8 mouse cellular contexts compared by ENCODE assay signal in genomic region chr16:37867791-37868505, GRCm38 (mm10). TPM values are rescaled to one million over a fixed set of nuclear protein-coding genes. Genes with fewer than 3 reads are reported as not detected.
A peak's percentile ranks its signal among the peaks of the same experiment; 100 is the strongest.
DNase-seq lines count a peak whose midpoint lies in the region; ATAC-seq and TF ChIP-seq lines count a peak whose summit lies in the region.

Gene Lrrc58 (plus strand): TSS chr16:37868389.

- dilution Hi-C loops in CH12.LX (cut with MboI; ENCODE audit: extremely low pct_ligation_motif_present, extremely low pct_unique_long_range_greater_than_20kb, low sequenced_read_pairs): no loop called here

- TF ChIP-seq CTCF in CH12.LX (conservative IDR thresholded peaks at IDR 0.05 in 1 of 2, IDR thresholded peaks at IDR 0.05 in 1 of 2; ENCODE audit: low read depth in 2 of 2, low read length in 2 of 2): no peak
- TF ChIP-seq CTCF in heart, postnatal 0 days (IDR thresholded peaks at IDR 0.05; ENCODE audit: low read depth): no peak

- peak within 1 kb of the TSS; percentile 83 for H3K27ac ChIP-seq in CH12.LX (ENCODE audit: insufficient read depth, low read depth)
- H3K27ac ChIP-seq in forebrain, embryonic 13.5 days: peak within 1 kb of the TSS; percentile 99
- peak within 1 kb of the TSS; percentile 95 for H3K27ac ChIP-seq in heart, postnatal 0 days (ENCODE audit: low read depth)
- H3K27ac ChIP-seq in liver, embryonic 16.5 days (ENCODE audit: low read length): peak within 1 kb of the TSS; percentile 88
- peak within 1 kb of the TSS; percentile 96 for H3K27ac ChIP-seq in neural tube, embryonic 12.5 days

- no peak for TF ChIP-seq EP300 in CH12.LX (IDR thresholded peaks at IDR 0.05; ENCODE audit: low read length)
- TF ChIP-seq EP300 in heart, postnatal 0 days (IDR thresholded peaks at IDR 0.05; ENCODE audit: low read depth): 0 out of 2 replicates have a peak, but pooled peaks have one; percentile 37

- H3K9ac ChIP-seq in CH12.LX (ENCODE audit: insufficient read depth, low read depth): peak within 1 kb of the TSS; percentile 86
- H3K9ac ChIP-seq in forebrain, embryonic 13.5 days: peak within 1 kb of the TSS; percentile 98
- H3K9ac ChIP-seq in heart, postnatal 0 days (replicated peaks; ENCODE audit: low read depth, low read length): peak within 1 kb of the TSS; percentile 91
- peak within 1 kb of the TSS; percentile 80 for H3K9ac ChIP-seq in liver, embryonic 16.5 days (ENCODE audit: low read depth, low read length)
- peak within 1 kb of the TSS; percentile 99 for H3K9ac ChIP-seq in neural tube, embryonic 12.5 days

- H3K4me2 ChIP-seq in CH12.LX (ENCODE audit: insufficient read depth, low read depth, poor library complexity, severe bottlenecking): peak within 1 kb of the TSS; percentile 62
- peak within 1 kb of the TSS; percentile 76 for H3K4me2 ChIP-seq in forebrain, embryonic 13.5 days
- peak within 1 kb of the TSS; percentile 78 for H3K4me2 ChIP-seq in heart, postnatal 0 days (ENCODE audit: low read depth, low read length)
- peak within 1 kb of the TSS; percentile 78 for H3K4me2 ChIP-seq in liver, embryonic 16.5 days (ENCODE audit: low read depth, low read length)
- H3K4me2 ChIP-seq in neural tube, embryonic 12.5 days (replicated peaks): peak within 1 kb of the TSS; percentile 64

- H3K27me3 ChIP-seq in CH12.LX (replicated peaks): no peaks in the 10 kb centered on the region
- no peaks in the 10 kb centered on the region for H3K27me3 ChIP-seq in forebrain, embryonic 13.5 days
- H3K27me3 ChIP-seq in heart, postnatal 0 days (ENCODE audit: control insufficient read depth, insufficient read depth, low read length): no peaks in the 10 kb centered on the region
- H3K27me3 ChIP-seq in liver, embryonic 16.5 days (ENCODE audit: control insufficient read depth, insufficient read depth, low read depth, low read length): no peaks in the 10 kb centered on the region
- no peaks in the 10 kb centered on the region for H3K27me3 ChIP-seq in neural tube, embryonic 12.5 days (replicated peaks)

- peaks cover 35% of the 10 kb centered on the region for H3K79me2 ChIP-seq in CH12.LX (replicated peaks; ENCODE audit: control insufficient read depth, extremely low read depth, insufficient read depth, poor library complexity, severe bottlenecking)

- peak; percentile 70 for DNase-seq in CH12.LX (ENCODE audit: extremely low read depth)
- peak; percentile 60 for DNase-seq in c-Kit-positive CD71-negative TER-119-negative erythroid progenitor cells, embryonic 14.5 days (ENCODE audit: low read depth)
- peak; percentile 70 for DNase-seq in heart, postnatal 0 days (ENCODE audit: low spot score)
- peak; percentile 86 to 93 for DNase-seq in kidney, postnatal 4 days
- DNase-seq in telencephalon, adult 2 months (ENCODE audit: low read depth, low spot score): peak; percentile 56

- H3K36me3 ChIP-seq in CH12.LX (replicated peaks in 1 of 2; ENCODE audit: control insufficient read depth in 1 of 2, insufficient read depth in 1 of 2, low read length in 1 of 2): peaks cover 0 to 14% of the 10 kb centered on the region in 2 experiments
- H3K36me3 ChIP-seq in forebrain, embryonic 13.5 days (ENCODE audit: poor library complexity, severe bottlenecking): no peaks in the 10 kb centered on the region; the same call in 1 of the 2 replicates
- no peaks in the 10 kb centered on the region for H3K36me3 ChIP-seq in heart, postnatal 0 days (replicated peaks; ENCODE audit: control insufficient read depth, insufficient read depth, low read length)
- no peaks in the 10 kb centered on the region for H3K36me3 ChIP-seq in liver, embryonic 16.5 days (ENCODE audit: control insufficient read depth, insufficient read depth)
- no peaks in the 10 kb centered on the region for H3K36me3 ChIP-seq in neural tube, embryonic 12.5 days

- in situ Hi-C loops in CH12.LX (cut with MboI; ENCODE audit: low pct_ligation_motif_present, low pct_unique_long_range_greater_than_20kb, low sequenced_read_pairs): no loop called here

- H3K9me3 ChIP-seq in CH12.LX (replicated peaks; ENCODE audit: low read length): no peaks in the 10 kb centered on the region
- no peaks in the 10 kb centered on the region for H3K9me3 ChIP-seq in forebrain, embryonic 13.5 days (replicated peaks)
- H3K9me3 ChIP-seq in heart, postnatal 0 days (replicated peaks; ENCODE audit: control insufficient read depth, low read length): no peaks in the 10 kb centered on the region
- H3K9me3 ChIP-seq in liver, embryonic 16.5 days (replicated peaks; ENCODE audit: control insufficient read depth, low read length): no peaks in the 10 kb centered on the region
- H3K9me3 ChIP-seq in neural tube, embryonic 12.5 days: no peaks in the 10 kb centered on the region

- WGBS in forebrain, embryonic 13.5 days: under 1% methylated on average over 86 of the region's 86 CpGs
- WGBS in heart, postnatal 0 days: 2% methylated on average over 75 of the region's 86 CpGs
- WGBS in liver, embryonic 16.5 days (ENCODE audit: insufficient replicate concordance): 1% methylated on average over 78 of the region's 86 CpGs
- WGBS in neural tube, embryonic 12.5 days: under 1% methylated on average over 78 of the region's 86 CpGs

- peak; percentile 89 for TF ChIP-seq POLR2A in CH12.LX (IDR thresholded peaks at IDR 0.05; ENCODE audit: low read depth, low read length)

- H3K4me1 ChIP-seq in CH12.LX (ENCODE audit: control insufficient read depth in 1 of 2, insufficient read depth in 2 of 2): peaks cover 17 to 30% of the 10 kb centered on the region in 2 experiments
- H3K4me1 ChIP-seq in forebrain, embryonic 13.5 days: peaks cover 32% of the 10 kb centered on the region
- H3K4me1 ChIP-seq in heart, postnatal 0 days (ENCODE audit: control insufficient read depth, insufficient read depth): peaks cover 28% of the 10 kb centered on the region
- peaks cover 12% of the 10 kb centered on the region for H3K4me1 ChIP-seq in liver, embryonic 16.5 days (ENCODE audit: control insufficient read depth, low read depth, low read length)
- H3K4me1 ChIP-seq in neural tube, embryonic 12.5 days: peaks cover 22% of the 10 kb centered on the region

- peak; percentile 96 for ATAC-seq in forebrain, embryonic 13.5 days
- peak; percentile 92 for ATAC-seq in heart, postnatal 0 days (ENCODE audit: insufficient read depth, low read depth)
- ATAC-seq in liver, embryonic 16.5 days (ENCODE audit: low read depth): peak; percentile 86
- ATAC-seq in neural tube, embryonic 12.5 days (ENCODE audit: low FRiP score, low read depth): peak; percentile 96

- peak within 1 kb of the TSS; percentile 88 to 99 (median 97) for H3K4me3 ChIP-seq in CH12.LX (replicated peaks in 1 of 3; ENCODE audit: low read depth in 2 of 3, low read length in 2 of 3, poor library complexity in 1 of 3)
- H3K4me3 ChIP-seq in forebrain, embryonic 13.5 days: peak within 1 kb of the TSS; percentile 97
- peak within 1 kb of the TSS; percentile 81 for H3K4me3 ChIP-seq in heart, postnatal 0 days (ENCODE audit: low read depth, low read length)
- H3K4me3 ChIP-seq in liver, embryonic 16.5 days (ENCODE audit: low read depth, low read length): peak within 1 kb of the TSS; percentile 82
- peak within 1 kb of the TSS; percentile 98 for H3K4me3 ChIP-seq in neural tube, embryonic 12.5 days

- TF ChIP-seq RAD21 in CH12.LX (IDR thresholded peaks at IDR 0.05; ENCODE audit: low read depth, low read length): no peak

TF ChIP-seq in CH12.LX, 34 proteins besides CTCF, POLR2A, EP300 and RAD21 (continues in another document):
- TF ChIP-seq KAT2A (IDR thresholded peaks at IDR 0.05; ENCODE audit: insufficient replicate concordance, low read length): peak; percentile 49; the same call in 1 of the 2 replicates
- no peak for TF ChIP-seq SIN3A (IDR thresholded peaks at IDR 0.05; ENCODE audit: low read length)
- TF ChIP-seq NELFE (IDR thresholded peaks at IDR 0.05; ENCODE audit: low read depth, low read length): peak; percentile 85
- 0 out of 2 replicates have a peak, but pooled peaks have one; percentile 18 for TF ChIP-seq RCOR1 (conservative IDR thresholded peaks at IDR 0.05; ENCODE audit: low read depth, low read length)
- TF ChIP-seq TCF12 (IDR thresholded peaks at IDR 0.05; ENCODE audit: low read depth, low read length): peak; percentile 77
- TF ChIP-seq ELF1 (IDR thresholded peaks at IDR 0.05; ENCODE audit: low read depth, low read length): peak; percentile 63; the same call in 1 of the 2 replicates
- TF ChIP-seq MYC (IDR thresholded peaks at IDR 0.05; ENCODE audit: low read depth, low read length): no peak
- TF ChIP-seq E2F4 (IDR thresholded peaks at IDR 0.05; ENCODE audit: insufficient replicate concordance, low read depth, low read length): no peak
- TF ChIP-seq HCFC1 (IDR thresholded peaks at IDR 0.05; ENCODE audit: low read depth, low read length): peak; percentile 62
- no peak for TF ChIP-seq GABPA (IDR thresholded peaks at IDR 0.05; ENCODE audit: insufficient replicate concordance, low read depth, low read length)
- TF ChIP-seq PAX5 (IDR thresholded peaks at IDR 0.05; ENCODE audit: low read length): no peak
- peak; percentile 25; the same call in 1 of the 2 replicates for TF ChIP-seq IRF4 (IDR thresholded peaks at IDR 0.05; ENCODE audit: low read depth, low read length)
- no peak for TF ChIP-seq ZNF384 (IDR thresholded peaks at IDR 0.05; ENCODE audit: low read depth, low read length)
- no peak for TF ChIP-seq JUND (conservative IDR thresholded peaks at IDR 0.05; ENCODE audit: low read depth, low read length)
- no peak for TF ChIP-seq ETS1 (conservative IDR thresholded peaks at IDR 0.05; ENCODE audit: low read depth, low read length)
- TF ChIP-seq SMC3 (IDR thresholded peaks at IDR 0.05; ENCODE audit: low read depth, low read length): no peak
- no peak for TF ChIP-seq MAZ (IDR thresholded peaks at IDR 0.05; ENCODE audit: low read depth, low read length)
- peak; percentile 87 for TF ChIP-seq NRF1 (IDR thresholded peaks at IDR 0.05; ENCODE audit: low read depth, low read length)
- peak; percentile 79 for TF ChIP-seq USF1 (IDR thresholded peaks at IDR 0.05; ENCODE audit: low read depth, low read length)
- TF ChIP-seq MAFK (IDR thresholded peaks at IDR 0.05; ENCODE audit: insufficient replicate concordance, low read length): no peak
- TF ChIP-seq ZMIZ1 (IDR thresholded peaks at IDR 0.05; ENCODE audit: low read depth, low read length): peak; percentile 61; the same call in 1 of the 2 replicates
- TF ChIP-seq CHD2 (IDR thresholded peaks at IDR 0.05; ENCODE audit: low read length): no peak

RNA-seq across cellular contexts. Expression of gene Lrrc58, which starts in this region (rescaled TPM):
- total RNA-seq in CH12.LX (2012; rRNA removed) (28.4 and 31.3 TPM in 2 replicates), CH12.LX (2014; rRNA removed) (29.0 and 30.8 TPM in 2 replicates)
- 15.9 and 17.4 TPM in 2 replicates for polyA plus RNA-seq in CH12.LX (2012; ENCODE audit: insufficient read length, low read depth)
- polyA plus RNA-seq in forebrain, embryonic 13.5 days (2015; fragmentation: Nextera tagmentation; extraction: Ambion mirVana): 55.3 and 55.4 TPM in 2 replicates
- 57.6 and 69.2 TPM in 2 replicates for total RNA-seq in heart, postnatal 0 days (2014; rRNA removed; ENCODE audit: low replicate concordance)
- 23.7 and 24.2 TPM in 2 replicates for polyA plus RNA-seq in heart, postnatal 0 days (2015; fragmentation: Nextera tagmentation; extraction: Ambion mirVana)
- polyA plus RNA-seq in liver, embryonic 16.5 days (2015; fragmentation: Nextera tagmentation; extraction: Ambion mirVana): 11.2 and 11.3 TPM in 2 replicates
- 59.1 and 61.1 TPM in 2 replicates for polyA plus RNA-seq in neural tube, embryonic 12.5 days (2016; fragmentation: Nextera tagmentation; extraction: Ambion mirVana)

Comparison
In these comparisons a context has a peak if more than half of its experiments do, and no peak if none do; other contexts are left out.
1. Peak in every context shown above with its lines: DNase-seq, ATAC-seq, H3K4me3 ChIP-seq and H3K27ac ChIP-seq.